In genomic region chr11:44969011-44969410, GRCm38 (mm10) we compare ENCODE assay signal across 24 mouse cellular contexts.
DNase-seq lines count a peak whose midpoint lies in the region; ATAC-seq and TF ChIP-seq lines count a peak whose summit lies in the region.
"Had no signal": no experiment of that assay in that cellular context is flagged by ENCODE, and none has a peak within 500 bp of the region (broad histone marks: within the 10 kb centered on the region; RNA-seq: fewer than 3 reads in every experiment).

No protein-coding gene starts in this region.

- no peaks in the 10 kb centered on the region for H3K27me3 ChIP-seq in liver, adult 2 months (ENCODE audit: control insufficient read depth, insufficient read depth, low read length)
- no peaks in the 10 kb centered on the region for H3K27me3 ChIP-seq in liver, embryonic 12.5 days (replicated peaks)
- H3K27me3 ChIP-seq: CH12.LX; embryonic facial prominence, embryonic 12.5 days; Patski had no signal

- 33% methylated on average over 4 of the region's 4 CpGs for WGBS in liver, adult 2 months
- 62% methylated on average over 4 of the region's 4 CpGs for WGBS in liver, embryonic 12.5 days (ENCODE audit: insufficient replicate concordance)

- TF ChIP-seq POLR2A in liver, adult 2 months (IDR thresholded peaks at IDR 0.05; ENCODE audit: extremely low read depth, insufficient read depth, low read length), result no peak

- H3K9ac ChIP-seq in liver, adult 2 months (ENCODE audit: low read depth, low read length), result no peak overlapping the region
- no peak overlapping the region for H3K9ac ChIP-seq in liver, embryonic 12.5 days
- H3K9ac ChIP-seq: embryonic facial prominence, embryonic 12.5 days; forebrain, embryonic 13.5 days; forebrain, embryonic 15.5 days had no signal

- no peak for TF ChIP-seq CTCF in liver, adult 2 months (IDR thresholded peaks at IDR 0.05; ENCODE audit: low read depth, low read length)

- peak; percentile 55 for DNase-seq in heart, adult 11 months
- DNase-seq in heart, adult 9 months (ENCODE audit: low spot score in 2 of 2), result no peak
- DNase-seq in liver, adult 2 months (ENCODE audit: extremely low read depth, low read depth, low spot score), result peak; percentile 76
- peak; percentile 44 for DNase-seq in retina, postnatal 1 day
- no peak for DNase-seq in retina, embryonic 14.5 days (ENCODE audit: low spot score)
- DNase-seq: adrenal gland, adult 8-10 months; adrenal gland, postnatal 14 days; adrenal gland, postnatal 36 days; B cell, adult 2 months; cerebellum, adult 11-12 months; cerebellum, adult 2 months; cerebellum, adult 9-10 months; cerebellum, postnatal 10 days; cerebellum, postnatal 25 days had no signal

- no peak overlapping the region for H3K4me3 ChIP-seq in liver, adult 2 months (ENCODE audit: insufficient read depth, low read depth, low read length)
- H3K4me3 ChIP-seq in liver, embryonic 12.5 days, result no peak overlapping the region
- H3K4me3 ChIP-seq: embryonic facial prominence, embryonic 10.5 days; embryonic facial prominence, embryonic 12.5 days; forebrain, embryonic 13.5 days; forebrain, embryonic 15.5 days had no signal

- H3K79me2 ChIP-seq in liver, adult 2 months (ENCODE audit: control insufficient read depth, insufficient read depth, low read length), result no peaks in the 10 kb centered on the region

- no peaks in the 10 kb centered on the region for H3K9me3 ChIP-seq in liver, embryonic 12.5 days (replicated peaks)
- H3K9me3 ChIP-seq: embryonic facial prominence, embryonic 10.5 days; embryonic facial prominence, embryonic 12.5 days; forebrain, embryonic 13.5 days; forebrain, embryonic 15.5 days; G1E had no signal

- peaks cover 3% of the 10 kb centered on the region for H3K4me1 ChIP-seq in liver, adult 2 months (ENCODE audit: control insufficient read depth, insufficient read depth, low read length)
- no peaks in the 10 kb centered on the region for H3K4me1 ChIP-seq in liver, embryonic 12.5 days
- H3K4me1 ChIP-seq: embryonic facial prominence, embryonic 12.5 days; forebrain, embryonic 13.5 days; forebrain, embryonic 15.5 days had no signal

- H3K27ac ChIP-seq in liver, adult 2 months (replicated peaks; ENCODE audit: insufficient read depth, low read depth, low read length), result no peak overlapping the region
- no peak overlapping the region for H3K27ac ChIP-seq in liver, embryonic 12.5 days
- H3K27ac ChIP-seq: embryonic facial prominence, embryonic 10.5 days; embryonic facial prominence, embryonic 12.5 days; forebrain, embryonic 13.5 days; forebrain, embryonic 15.5 days had no signal

- H3K4me2 ChIP-seq in liver, embryonic 12.5 days, result no peak overlapping the region
- H3K4me2 ChIP-seq: embryonic facial prominence, embryonic 12.5 days; forebrain, embryonic 13.5 days; forebrain, embryonic 15.5 days had no signal

- no peaks in the 10 kb centered on the region for H3K36me3 ChIP-seq in liver, adult 2 months (ENCODE audit: control insufficient read depth, insufficient read depth, low read length)
- no peaks in the 10 kb centered on the region for H3K36me3 ChIP-seq in liver, embryonic 12.5 days
- H3K36me3 ChIP-seq: embryonic facial prominence, embryonic 10.5 days; embryonic facial prominence, embryonic 12.5 days; forebrain, embryonic 15.5 days; G1E had no signal

- ATAC-seq in liver, embryonic 12.5 days, result no peak
- ATAC-seq: activated CD4-positive, CD25-positive, alpha-beta regulatory T cell, adult 4 months; CD4-positive, CD25-positive, alpha-beta regulatory T cell, adult 4 months; forebrain, embryonic 13.5 days; forebrain, embryonic 15.5 days; Patski had no signal

Comparison
In these comparisons a context has a peak if more than half of its experiments do, and no peak if none do; other contexts are left out.
1. DNase-seq: peak in heart, adult 11 months (single experiment), liver, adult 2 months (single experiment) and retina, postnatal 1 day (single experiment); none in heart, adult 9 months (0 of 2) and retina, embryonic 14.5 days (single experiment).